Mouse (Mus musculus) bone marrow, adult 2 months (tissue): ENCODE data around the gene Srpk1. TPM values are rescaled to one million over a fixed set of nuclear protein-coding genes. Genes with fewer than 3 reads are reported as not detected.

Experiments
- H3K27ac ChIP-seq: fragments of 200-500 bp; 2 replicates; pipeline ENCODE4 v1.5.1; 2012; ENCODE audit warnings: low read depth, mild to moderate bottlenecking, control low read depth, inconsistent platforms, low read length; ENCODE audit not compliant: control insufficient read depth, poor library complexity, insufficient read depth
- H3K4me1 ChIP-seq: fragments of 200-500 bp; 2 replicates; pipeline ENCODE4 v1.6.1; 2011; ENCODE audit warnings: low read length; ENCODE audit not compliant: control insufficient read depth, insufficient read depth
- H3K4me3 ChIP-seq: fragments of 200-500 bp; replicated peaks from 2 replicates; pipeline ENCODE3; 2011; ENCODE audit warnings: mild to moderate bottlenecking, low read depth, low read length, control low read depth; ENCODE audit not compliant: control insufficient read depth
- CTCF ChIP-seq: fragments of 200-500 bp; IDR thresholded peaks from 2 replicates; pipeline ENCODE4 v1.5.1; 2011; ENCODE audit warnings: low read length, control low read depth; ENCODE audit not compliant: control insufficient read depth, insufficient read depth
- POLR2A ChIP-seq: fragments of 200-500 bp; IDR thresholded peaks from 2 replicates; pipeline ENCODE4 v1.6.1; 2011; ENCODE audit warnings: low read depth, mild to moderate bottlenecking, control low read depth, low read length, borderline replicate concordance; ENCODE audit not compliant: control insufficient read depth
- whole genome bisulfite sequencing: fragments of 180-500 bp; shearing (Covaris S2); methylation state at CpG from one replicate; pipeline ENCODE4 v1.1.7; 2018; 5-methylcytosine and 5-hydroxymethylcytosine counted together
- polyA plus RNA-seq: library from polyadenylated mRNA; stranded (reverse); fragments of >200 nt; gene quantifications from 2 replicates; pipeline ENCODE4 v1.2.4, GENCODE M21; 2011; ENCODE audit warnings: low replicate concordance; ENCODE audit not compliant: missing spikeins, insufficient read depth, insufficient read length

Gene Srpk1
- 67.3 and 78.8 TPM in 2 replicates for polyA plus RNA-seq

DNA sequence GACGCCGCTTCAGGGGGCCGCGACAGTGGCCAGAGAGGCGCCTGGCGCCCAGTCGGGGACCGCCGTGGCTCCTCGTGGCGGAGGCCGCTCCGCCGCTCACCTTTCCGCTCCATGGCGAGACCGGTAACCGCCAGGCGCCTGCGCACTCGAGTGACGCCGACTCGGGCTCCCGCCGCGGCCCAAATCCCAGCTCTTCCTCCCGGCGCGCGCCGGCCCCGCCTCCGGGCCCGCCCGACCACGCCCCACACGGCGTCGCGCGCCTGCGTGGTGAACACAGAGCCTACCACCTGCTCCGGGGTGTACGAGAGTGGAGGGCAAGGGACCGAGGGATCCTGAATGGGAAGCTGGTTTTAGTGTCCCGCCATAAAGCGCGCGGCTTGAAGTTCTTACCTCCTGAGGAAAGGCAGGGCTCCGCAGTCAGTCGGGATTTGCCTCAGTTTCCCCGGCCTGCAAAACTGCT lies at the start of gene Srpk1:
Gene Srpk1 (minus strand): TSS at position 410 of the 460 bp plus-strand sequence.
- peak; percentile 63; the same call in 1 of the 2 replicates for TF ChIP-seq POLR2A
- no peak for TF ChIP-seq CTCF
- WGBS: under 1% methylated on average over 49 of the region's 53 CpGs
- Histone ChIP-seq H3K4me1 (peaks cover 2% of the 10 kb centered on the region; the same call in 1 of the 2 replicates), H3K4me3 (peak within 1 kb of the TSS; percentile 91), H3K27ac (peak within 1 kb of the TSS; percentile 60)

DNA sequence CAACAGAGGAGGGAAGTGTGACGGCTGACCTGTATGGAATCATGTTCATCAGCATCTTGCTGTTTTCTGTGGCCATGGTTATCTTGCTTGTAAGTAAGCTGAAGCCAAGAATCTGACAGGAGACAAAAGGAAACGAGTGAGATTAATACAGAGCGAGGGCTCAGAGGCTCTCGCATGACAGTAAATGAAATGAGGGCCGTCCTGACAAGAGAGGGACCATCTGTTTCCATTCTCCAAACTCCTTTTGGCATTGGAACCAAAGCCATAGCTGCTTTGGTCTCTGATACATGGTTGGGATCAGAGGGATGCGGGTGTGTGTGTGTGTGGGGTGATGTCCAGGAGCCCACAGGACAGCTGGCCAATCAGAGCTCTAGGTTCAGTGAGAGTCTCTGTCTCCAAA lies 37.1 kb upstream of the Srpk1 start:
- Histone ChIP-seq H3K27ac (no peak overlapping the region), H3K4me3 (no peak overlapping the region), H3K4me1 (no peaks in the 10 kb centered on the region)
- TF ChIP-seq POLR2A (no peak), CTCF (no peak)
- WGBS: 73% methylated on average over 6 of the region's 6 CpGs

DNA sequence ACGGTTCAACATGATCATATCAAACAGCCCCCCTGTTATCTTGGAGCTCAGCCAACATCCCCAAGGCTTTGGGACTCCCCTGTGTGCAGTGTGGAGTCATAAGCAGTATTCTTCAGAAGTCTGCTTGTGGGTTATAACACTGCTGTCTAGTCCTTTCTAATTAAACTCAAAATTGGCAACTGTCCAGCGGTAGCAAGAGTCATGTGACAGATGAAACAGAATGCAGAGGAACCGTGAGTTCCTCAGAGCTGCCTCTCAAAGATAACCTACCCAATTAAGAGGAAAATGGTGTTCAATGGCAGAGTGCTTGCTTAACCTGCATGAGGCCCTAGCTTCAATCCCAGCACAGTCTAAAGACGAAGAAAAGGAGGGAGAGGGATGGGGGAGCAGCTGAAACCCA lies 35.4 kb upstream of the Srpk1 start:
- WGBS: 16% methylated on average over 4 of the region's 4 CpGs
- TF ChIP-seq CTCF (no peak), POLR2A (no peak)

DNA sequence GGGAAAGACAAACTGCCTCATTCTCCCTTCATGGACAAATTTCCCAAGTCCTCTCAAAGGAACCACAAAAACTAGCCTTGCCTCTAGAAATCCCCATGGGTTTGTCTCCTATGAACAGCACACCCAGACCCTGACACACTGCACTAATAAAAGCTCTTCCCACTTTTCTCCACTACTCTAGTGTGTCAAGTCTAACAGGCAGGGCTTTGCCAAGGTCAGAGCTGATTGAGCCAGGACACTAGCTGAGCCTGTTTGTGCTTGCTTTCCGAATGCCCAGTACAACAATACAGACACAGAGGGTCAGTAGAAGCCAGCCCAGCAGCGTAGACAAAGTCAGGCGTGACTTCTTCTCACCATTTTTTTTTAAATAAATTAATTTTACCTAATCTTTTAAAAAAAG lies 27.8 kb upstream of the Srpk1 start:
- no peak for TF ChIP-seq POLR2A
- no peak for TF ChIP-seq CTCF
- Histone ChIP-seq H3K4me3 (no peak overlapping the region), H3K4me1 (no peaks in the 10 kb centered on the region), H3K27ac (no peak overlapping the region)
- WGBS: 86% methylated on average over 3 of the region's 3 CpGs

More for the DNA sequence above, 35.4 kb upstream of the Srpk1 start:
- no peak overlapping the region for H3K27ac ChIP-seq
- H3K4me3 ChIP-seq: no peak overlapping the region
- H3K4me1 ChIP-seq: no peaks in the 10 kb centered on the region

DNA sequence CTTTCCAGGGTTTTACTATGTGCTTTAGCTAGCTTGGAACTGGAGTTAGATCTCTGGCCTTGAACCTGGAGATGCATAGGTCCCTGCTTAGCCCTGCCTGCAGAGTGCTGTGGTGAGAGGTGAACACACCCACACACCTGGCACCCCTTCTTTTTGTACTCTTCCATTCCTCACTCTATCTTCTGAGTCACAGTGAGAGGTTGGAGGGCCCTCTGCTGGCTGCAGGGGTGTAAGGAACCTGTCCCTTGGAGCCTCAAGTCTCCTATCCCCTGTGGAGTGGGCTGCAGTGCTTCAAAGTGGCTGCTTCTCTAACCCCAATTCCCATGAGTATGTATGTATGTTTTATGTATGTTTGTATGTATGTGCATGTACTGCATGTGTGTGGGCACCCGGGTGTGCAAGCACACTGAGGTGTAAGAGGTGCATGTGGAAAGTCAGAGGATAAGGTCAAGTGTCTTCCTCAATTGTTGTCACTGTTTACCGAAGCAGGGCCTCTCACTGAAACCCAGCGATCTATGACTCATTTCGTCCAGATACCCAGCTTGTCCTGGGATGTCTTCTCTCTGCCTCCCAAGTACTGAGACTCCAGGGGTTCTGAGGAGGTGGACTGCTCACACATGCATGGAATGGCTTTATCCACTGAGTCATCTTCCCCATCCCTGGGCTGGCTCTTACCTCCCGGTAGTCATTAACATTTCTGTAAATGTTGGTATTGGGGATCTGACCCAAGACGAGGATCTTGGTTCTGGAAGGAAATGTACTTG lies 26.3 kb upstream of the Srpk1 start:
- H3K27ac ChIP-seq: no peak overlapping the region
- 49% methylated on average over 6 of the region's 6 CpGs for WGBS
- TF ChIP-seq CTCF (peak; percentile 66), POLR2A (no peak)

DNA sequence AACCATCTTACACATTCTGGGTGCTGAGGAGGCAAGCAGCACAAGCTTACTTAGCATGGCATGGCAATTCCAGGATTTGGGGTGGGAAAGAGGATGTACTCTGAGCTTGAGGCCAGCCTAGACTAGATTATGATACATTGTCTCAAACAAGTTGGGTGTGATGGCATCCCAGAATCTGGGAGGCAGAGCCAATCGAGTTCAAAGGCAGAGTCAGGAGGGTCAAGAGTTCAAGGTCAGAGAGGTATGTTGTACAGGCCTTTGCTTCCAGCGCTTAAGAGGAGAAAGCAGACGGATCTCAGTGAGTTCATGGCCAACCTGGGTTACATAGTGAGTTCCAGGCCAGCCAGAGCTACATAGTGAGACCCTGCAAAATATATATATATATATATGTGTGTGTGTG lies 23.7 kb upstream of the Srpk1 start:
- H3K27ac ChIP-seq: no peak overlapping the region
- whole genome bisulfite sequencing: 72% methylated on average over 3 of the region's 3 CpGs
- no peak overlapping the region for H3K4me3 ChIP-seq
- H3K4me1 ChIP-seq: no peaks in the 10 kb centered on the region; the same call in 1 of the 2 replicates
- no peak for TF ChIP-seq POLR2A
- no peak for TF ChIP-seq CTCF

More for the DNA sequence above, 26.3 kb upstream of the Srpk1 start:
- no peaks in the 10 kb centered on the region; the same call in 1 of the 2 replicates for H3K4me1 ChIP-seq
- H3K4me3 ChIP-seq: no peak overlapping the region

DNA sequence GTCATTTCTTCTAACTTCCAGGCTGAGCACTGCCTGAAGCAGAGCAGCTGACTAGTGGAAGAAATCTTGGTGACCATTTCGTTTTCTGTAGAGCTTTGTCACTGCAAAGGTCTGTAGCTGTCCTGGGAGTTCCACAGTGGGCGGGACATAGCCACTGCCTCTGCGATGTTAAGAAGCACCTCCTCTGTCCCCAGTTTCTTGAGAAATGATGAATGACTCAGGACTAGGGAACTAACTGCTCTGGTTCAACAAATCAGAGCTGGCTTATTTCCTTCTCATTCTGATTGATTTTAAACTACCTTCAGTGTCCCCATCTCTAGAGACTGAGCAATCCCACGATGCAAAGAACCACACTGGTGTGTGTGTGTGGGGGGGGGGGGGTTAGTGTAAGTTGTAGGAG lies 21.6 kb upstream of the Srpk1 start:
- WGBS: 16% methylated on average over 4 of the region's 4 CpGs
- H3K4me1 ChIP-seq: no peaks in the 10 kb centered on the region; the same call in 1 of the 2 replicates
- no peak overlapping the region for H3K27ac ChIP-seq
- TF ChIP-seq CTCF: no peak
- no peak for TF ChIP-seq POLR2A
- no peak overlapping the region for H3K4me3 ChIP-seq

DNA sequence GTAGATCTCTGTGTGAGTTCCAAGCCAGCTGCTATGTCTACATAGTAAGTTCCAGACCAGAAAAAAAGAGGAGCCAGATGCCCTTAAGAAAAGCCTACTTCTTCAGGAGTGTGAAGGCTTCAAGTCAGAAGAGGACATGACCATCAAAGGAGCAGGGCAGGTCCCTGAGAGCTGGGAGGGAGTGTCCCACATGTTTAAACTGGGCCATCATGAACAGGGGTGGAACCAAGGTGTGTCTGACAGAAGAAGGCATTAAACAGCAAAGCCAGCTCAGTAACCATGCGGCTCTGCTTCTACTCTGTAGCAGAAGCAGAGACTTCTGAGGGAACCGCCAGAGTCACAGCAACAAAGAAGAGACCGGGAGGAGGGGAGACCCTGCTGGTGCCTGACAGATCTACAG lies 21.2 kb upstream of the Srpk1 start:
- TF ChIP-seq POLR2A (no peak), CTCF (no peak)
- no peaks in the 10 kb centered on the region; the same call in 1 of the 2 replicates for H3K4me1 ChIP-seq
- no peak overlapping the region for H3K27ac ChIP-seq
- WGBS: 54% methylated on average over 3 of the region's 3 CpGs
- H3K4me3 ChIP-seq: no peak overlapping the region

DNA sequence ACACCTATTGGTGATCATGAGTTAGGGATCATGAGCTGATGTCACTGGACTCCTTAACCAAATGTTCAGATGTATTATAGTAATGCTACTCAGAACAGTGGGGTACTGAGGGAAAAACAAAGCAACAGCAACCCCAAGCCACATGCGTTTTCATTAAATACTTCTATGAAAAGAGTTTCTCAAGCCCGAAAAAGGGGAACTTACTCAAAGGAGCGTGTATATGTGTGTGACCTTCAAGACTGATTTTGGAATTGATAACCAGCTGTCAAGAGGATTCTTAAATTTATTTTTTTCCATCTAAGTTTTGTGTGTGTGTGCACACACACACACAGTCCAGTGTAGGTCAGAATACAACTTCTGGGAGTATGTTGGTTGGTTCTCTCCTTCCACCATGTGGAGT lies 17.6 kb upstream of the Srpk1 start:
- TF ChIP-seq POLR2A: no peak
- no peak for TF ChIP-seq CTCF
- no peak overlapping the region for H3K27ac ChIP-seq
- H3K4me1 ChIP-seq: no peaks in the 10 kb centered on the region; the same call in 1 of the 2 replicates
- no peak overlapping the region for H3K4me3 ChIP-seq
- 6% methylated on average over 3 of the region's 3 CpGs for WGBS
